Mouse (Mus musculus) midbrain, embryonic 10.5 days (tissue): ENCODE results near the gene Sipa1. TPM values are rescaled to one million over a fixed set of nuclear protein-coding genes. Genes with fewer than 3 reads are reported as not detected.
A peak's percentile ranks its signal among the peaks of the same experiment; 100 is the strongest.

Experiments
- DNase-seq: peaks from one replicate; pipeline ENCODE4 v3.0.0-alpha.2; 2017; ENCODE audit warnings: low spot score
- H3K27ac ChIP-seq: fragments of 300-500 bp; sonication (generic); replicated peaks from 2 replicates; pipeline ENCODE4 v1.5.1; 2016; ENCODE audit warnings: mild to moderate bottlenecking
- H3K27me3 ChIP-seq: fragments of 300-500 bp; sonication (generic); 2 replicates; pipeline ENCODE4 v1.6.1; 2016; ENCODE audit warnings: low read depth, mild to moderate bottlenecking; ENCODE audit not compliant: poor library complexity, severe bottlenecking
- H3K36me3 ChIP-seq: fragments of 300-500 bp; sonication (generic); 2 replicates; pipeline ENCODE4 v1.6.1; 2016; ENCODE audit warnings: mild to moderate bottlenecking, moderate library complexity
- H3K4me1 ChIP-seq: fragments of 300-500 bp; sonication (generic); 2 replicates; pipeline ENCODE4 v1.6.1; 2016
- H3K4me3 ChIP-seq: fragments of 300-500 bp; sonication (generic); 2 replicates; pipeline ENCODE4 v1.5.1; 2016; ENCODE audit warnings: mild to moderate bottlenecking, moderate library complexity
- H3K9me3 ChIP-seq: fragments of 300-500 bp; sonication (generic); replicated peaks from 2 replicates; pipeline ENCODE4 v1.6.1; 2016; ENCODE audit warnings: mild to moderate bottlenecking
- WGBS: fragments of 180-500 bp; shearing (Covaris S2); methylation state at CpG from one replicate; pipeline ENCODE4 v1.1.7; 2016; 5-methylcytosine and 5-hydroxymethylcytosine counted together
- microRNA-seq: library from miRNA; unstranded; fragments of <30 nt; microRNA quantifications from one replicate; pipeline ENCODE4, GENCODE M21; 2017
- polyA plus RNA-seq: library from polyadenylated mRNA; unstranded; fragments of >200 nt; fragmentation: Nextera tagmentation; extraction: Ambion mirVana; gene quantifications from 2 replicates; pipeline ENCODE4 v1.2.1, GENCODE M21; 2016

The Sipa1 gene
- polyA plus RNA-seq, 1 experiment from 2014 or later: 22.9 TPM

DNA sequence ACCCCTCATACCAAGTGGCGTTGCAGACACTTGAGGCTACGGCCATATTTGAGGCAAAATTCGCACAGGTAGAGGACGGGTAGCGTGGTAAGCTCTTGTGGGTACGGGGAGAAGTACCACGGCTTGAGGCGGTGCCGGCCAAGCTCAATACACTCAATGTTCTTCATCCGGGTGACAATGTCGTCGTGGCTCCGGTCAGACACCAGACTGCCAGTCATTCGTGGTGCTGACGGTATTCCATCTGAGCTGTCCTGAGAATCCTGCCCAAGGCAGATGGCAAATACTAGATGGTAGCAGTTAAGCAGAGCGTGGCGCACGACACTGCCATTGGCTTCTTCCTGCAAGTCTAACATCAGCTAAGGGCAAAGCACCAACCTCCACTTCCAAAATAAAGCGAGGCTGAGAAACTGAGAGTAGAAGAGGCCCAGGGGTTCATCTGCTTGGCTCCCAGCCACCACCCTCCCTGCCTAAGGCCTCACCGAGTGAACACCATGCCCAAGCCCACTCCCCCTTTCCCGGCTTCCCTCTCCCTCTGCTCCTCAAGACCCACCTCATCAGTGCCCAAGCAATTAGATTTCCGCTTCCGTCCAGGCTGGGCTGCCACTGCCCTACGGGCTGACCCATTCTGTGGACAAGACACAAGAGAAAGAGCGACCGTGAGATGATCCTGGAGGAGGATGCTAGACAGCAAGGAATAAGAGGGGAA lies 55.6 kb downstream of the Sipa1 start:
- WGBS: 96% methylated on average over 26 of the region's 26 CpGs
- H3K27ac ChIP-seq: no peak overlapping the region
- H3K36me3 ChIP-seq: peaks cover 63% of the 10 kb centered on the region
- H3K27me3 ChIP-seq: no peaks in the 10 kb centered on the region
- H3K9me3 ChIP-seq: no peaks in the 10 kb centered on the region
- H3K4me1 ChIP-seq: peaks cover 45% of the 10 kb centered on the region
- no peak for DNase-seq
- peak overlapping the region; percentile 75; the same call in 1 of the 2 replicates for H3K4me3 ChIP-seq

DNA sequence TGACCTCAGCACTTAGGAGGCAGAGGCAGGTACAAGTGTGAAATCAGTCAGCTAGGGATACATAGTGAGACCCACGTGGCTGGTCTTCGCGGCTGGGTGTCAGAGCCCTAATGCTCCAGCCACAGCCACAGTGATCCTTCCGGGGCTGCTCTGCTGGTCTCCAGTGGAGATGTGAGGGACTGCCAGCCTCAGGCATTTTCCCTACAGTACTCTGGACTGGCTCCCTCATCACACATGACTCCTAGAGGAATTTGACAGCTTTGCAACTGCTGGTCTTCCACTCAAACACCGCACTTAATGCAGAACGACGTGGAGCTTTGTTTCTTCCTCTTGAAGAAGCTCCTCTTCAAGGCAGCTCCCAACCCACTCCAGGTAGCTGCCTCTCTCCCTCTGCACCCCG lies 57.3 kb downstream of the Sipa1 start:
- WGBS: 87% methylated on average over 8 of the region's 8 CpGs
- H3K4me1 ChIP-seq: peaks cover 56% of the 10 kb centered on the region
- H3K4me3 ChIP-seq: 0 out of 2 replicates have a peak overlapping the region, but pooled peaks have one; percentile 3
- H3K36me3 ChIP-seq: peaks cover 63% of the 10 kb centered on the region
- no peak for DNase-seq
- no peaks in the 10 kb centered on the region for H3K9me3 ChIP-seq
- H3K27ac ChIP-seq: no peak overlapping the region
- H3K27me3 ChIP-seq: no peaks in the 10 kb centered on the region

DNA sequence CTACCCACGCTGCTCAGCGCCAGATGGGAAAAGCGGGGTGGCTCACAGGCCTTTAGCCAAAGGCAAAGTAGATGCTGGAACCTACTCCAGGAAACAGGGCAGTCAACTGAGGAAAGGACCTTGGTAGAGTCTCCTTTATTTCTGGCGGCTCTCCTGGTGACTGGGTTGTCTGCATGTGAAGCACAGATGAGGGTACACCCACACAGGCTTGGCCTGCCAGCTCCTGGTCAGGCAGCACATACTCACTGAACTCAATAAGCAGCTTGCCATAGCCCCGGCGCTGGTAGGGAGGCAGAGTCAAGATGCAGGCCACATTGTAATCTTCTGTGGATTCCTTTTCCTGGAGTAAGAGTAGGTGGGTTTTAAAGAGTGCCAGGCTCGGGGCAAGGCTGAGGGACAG lies 58.4 kb downstream of the Sipa1 start:
- DNase-seq: no peak
- Histone ChIP-seq H3K4me3 (no peak overlapping the region), H3K36me3 (peaks cover 63% of the 10 kb centered on the region), H3K4me1 (peaks cover 46% of the 10 kb centered on the region), H3K9me3 (no peaks in the 10 kb centered on the region), H3K27ac (no peak overlapping the region), H3K27me3 (no peaks in the 10 kb centered on the region)
- WGBS: 95% methylated on average over 7 of the region's 7 CpGs

DNA sequence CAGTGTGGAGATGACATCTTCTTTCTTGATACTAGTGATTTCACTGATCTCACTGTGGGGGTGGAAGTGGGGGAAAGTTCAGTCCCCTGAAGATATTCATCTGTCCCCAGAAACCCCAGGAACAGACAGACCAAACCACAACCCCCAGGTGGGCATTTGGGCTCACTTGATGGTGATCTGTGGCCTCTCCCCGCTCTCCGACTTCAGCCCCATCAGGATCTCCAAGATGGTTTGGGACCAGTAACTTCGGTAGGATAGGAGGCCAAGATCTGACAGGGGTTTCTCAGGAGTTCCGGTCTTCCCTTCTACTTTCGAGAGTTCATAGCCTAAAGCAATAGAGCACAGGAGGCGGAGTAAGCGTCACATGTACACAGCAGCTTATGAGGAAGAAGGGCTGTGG lies 59.8 kb downstream of the Sipa1 start:
- Histone ChIP-seq H3K4me3 (peak overlapping the region; percentile 4; the same call in 1 of the 2 replicates), H3K27me3 (no peaks in the 10 kb centered on the region), H3K27ac (no peak overlapping the region), H3K36me3 (peaks cover 59% of the 10 kb centered on the region), H3K9me3 (no peaks in the 10 kb centered on the region), H3K4me1 (peaks cover 35% of the 10 kb centered on the region)
- WGBS: 94% methylated on average over 7 of the region's 7 CpGs
- no peak for DNase-seq

DNA sequence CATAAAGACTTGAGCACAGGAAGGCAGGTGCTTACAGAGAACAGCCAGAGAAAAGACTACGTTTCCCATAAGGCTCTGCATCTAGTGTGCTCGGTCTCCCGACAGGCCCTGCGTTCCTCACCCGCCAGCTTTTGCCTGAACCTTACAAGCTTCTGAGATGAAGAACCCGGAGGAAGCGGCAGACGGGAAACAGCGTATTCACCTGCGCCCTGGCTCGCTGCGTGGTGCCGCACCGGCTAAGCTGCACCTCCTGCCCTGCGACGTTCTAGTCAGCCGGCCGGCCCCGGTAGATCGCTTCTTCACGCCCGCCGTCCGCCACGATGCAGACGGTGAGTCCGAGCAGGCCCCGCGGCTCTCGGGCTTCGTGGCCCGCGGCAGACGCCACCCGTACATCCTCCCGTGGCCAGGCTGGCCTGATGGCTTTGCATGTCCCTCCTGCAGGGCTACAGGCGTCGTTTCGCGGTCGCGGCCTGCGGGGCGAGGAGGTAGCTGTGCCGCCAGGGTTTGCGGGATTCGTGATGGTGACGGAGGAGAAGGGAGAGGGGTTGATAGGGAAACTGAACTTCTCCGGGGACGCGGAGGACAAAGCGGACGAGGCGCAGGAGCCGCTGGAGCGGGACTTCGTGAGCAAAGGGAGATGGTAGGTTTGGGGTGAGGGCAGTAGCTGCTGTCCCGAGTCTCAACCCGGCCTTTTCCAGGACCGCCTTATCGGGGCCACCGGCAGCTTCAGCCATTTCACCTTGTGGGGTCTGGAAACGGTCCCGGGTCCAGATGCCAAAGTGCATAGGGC lies 61.6 kb downstream of the Sipa1 start, which contains the start of gene Rnaseh2c:
Gene Rnaseh2c (plus strand): TSS at position 122 of the 790 bp plus-strand sequence.
- Histone ChIP-seq H3K4me1 (peaks cover 27% of the 10 kb centered on the region), H3K4me3 (peak within 1 kb of the TSS; percentile 76), H3K27me3 (no peaks in the 10 kb centered on the region), H3K9me3 (no peaks in the 10 kb centered on the region), H3K36me3 (peaks cover 42% of the 10 kb centered on the region), H3K27ac (peak within 1 kb of the TSS; percentile 92)
- under 1% methylated on average over 64 of the region's 64 CpGs for WGBS
- peak; percentile 77 for DNase-seq

Small RNA genes lying within 50 kb of the gene (microRNA-seq; reads per million reads assigned to microRNA genes)
- gene Mir6987: not detected

Other genes starting within 250 kb of the Sipa1 start
- gene Drap1, start 238.7 kb downstream of the Sipa1 start, polyA plus RNA-seq: 221 and 228 TPM in 2 replicates
- gene AI837181, start 238.6 kb downstream of the Sipa1 start, polyA plus RNA-seq: 45.1 and 48.5 TPM in 2 replicates
- not detected in 2 replicates for gene Fosl1, start 216.2 kb downstream of the Sipa1 start, polyA plus RNA-seq
- gene Ccdc85b, start 205.8 kb downstream of the Sipa1 start, polyA plus RNA-seq: 5.5 and 6.0 TPM in 2 replicates
- 98.0 and 111 TPM in 2 replicates for gene Fibp, start 203.1 kb downstream of the Sipa1 start, polyA plus RNA-seq
- 1.7 and 2.7 TPM in 2 replicates for gene Ctsw, start 195.2 kb downstream of the Sipa1 start, polyA plus RNA-seq
- gene Efemp2, start 189.8 kb downstream of the Sipa1 start, polyA plus RNA-seq: 67.6 and 69.1 TPM in 2 replicates
- gene Mus81, start 175.3 kb downstream of the Sipa1 start, polyA plus RNA-seq: 41.3 and 47.0 TPM in 2 replicates
- 3,131 and 3,331 TPM in 2 replicates for gene Cfl1, start 173.3 kb downstream of the Sipa1 start, polyA plus RNA-seq
- not detected in 2 replicates for gene 1700020D05Rik, start 159.9 kb downstream of the Sipa1 start, polyA plus RNA-seq
- 9.6 and 15.3 TPM in 2 replicates for gene Snx32, start 153.2 kb downstream of the Sipa1 start, polyA plus RNA-seq
- 0.16 and 0.29 TPM in 2 replicates for gene Ovol1, start 103.1 kb downstream of the Sipa1 start, polyA plus RNA-seq
- gene Ap5b1, start 95.7 kb downstream of the Sipa1 start, polyA plus RNA-seq: 1.6 and 2.3 TPM in 2 replicates
- 186 and 200 TPM in 2 replicates for gene Rnaseh2c, start 61.8 kb downstream of the Sipa1 start, polyA plus RNA-seq
- gene Kat5, start 53.5 kb downstream of the Sipa1 start, polyA plus RNA-seq: 65.6 and 74.8 TPM in 2 replicates
- 28.7 and 31.2 TPM in 2 replicates for gene Rela, start 26.2 kb downstream of the Sipa1 start, polyA plus RNA-seq
- 28.7 and 29.9 TPM in 2 replicates for gene Map3k11, start 25.0 kb upstream of the Sipa1 start, polyA plus RNA-seq
- gene Pcnx3, start 25.2 kb upstream of the Sipa1 start, polyA plus RNA-seq: 22.8 and 25.6 TPM in 2 replicates
- gene Kcnk7, start 40.7 kb upstream of the Sipa1 start, polyA plus RNA-seq: 0.20 TPM in 1 of 2 replicates, not detected in the other
- 9.3 and 9.5 TPM in 2 replicates for gene Ehbp1l1, start 62.6 kb upstream of the Sipa1 start, polyA plus RNA-seq
- 141 and 160 TPM in 2 replicates for gene Fam89b, start 65.9 kb upstream of the Sipa1 start, polyA plus RNA-seq
- 2.9 and 3.1 TPM in 2 replicates for gene Ltbp3, start 77.2 kb upstream of the Sipa1 start, polyA plus RNA-seq
- 68.3 and 71.3 TPM in 2 replicates for gene Scyl1, start 107.7 kb upstream of the Sipa1 start, polyA plus RNA-seq
- gene Frmd8, start 211.6 kb upstream of the Sipa1 start, polyA plus RNA-seq: 33.8 and 34.9 TPM in 2 replicates
- 2.3 and 2.6 TPM in 2 replicates for gene Slc25a45, start 214.1 kb upstream of the Sipa1 start, polyA plus RNA-seq
- gene Tigd3, start 230.4 kb upstream of the Sipa1 start, polyA plus RNA-seq: 9.5 and 10.8 TPM in 2 replicates
- gene Dpf2, start 249.3 kb upstream of the Sipa1 start, polyA plus RNA-seq: 242 and 245 TPM in 2 replicates